Mouse (Mus musculus): ENCODE measurements at regions not wholly inside any gene's neighbourhood (a gene's known extent, or its start where the extent isn't known, plus 50 kb on each side); places are given as distances from the start of the nearest gene placed in this dataset.

- no peak for DNase-seq (ENCODE audit: low read depth, low spot score)
- no peak for TF ChIP-seq BHLHE40 (IDR thresholded peaks at IDR 0.05; ENCODE audit: borderline replicate concordance, low read depth, low read length)
- no peak for TF ChIP-seq ETS1 (IDR thresholded peaks at IDR 0.05; ENCODE audit: low read depth, low read length)
- no peak for TF ChIP-seq MXI1 (IDR thresholded peaks at IDR 0.05; ENCODE audit: low read depth, low read length)
- no peak for TF ChIP-seq ZC3H11A (IDR thresholded peaks at IDR 0.05; ENCODE audit: low read depth, low read length)
- no peak for TF ChIP-seq KAT2A (conservative IDR thresholded peaks at IDR 0.05; ENCODE audit: low read depth, low read length)
- no peak for TF ChIP-seq NRF1 (IDR thresholded peaks at IDR 0.05; ENCODE audit: insufficient read depth, low read depth, low read length, poor library complexity, severe bottlenecking)
- TF ChIP-seq SIN3A (IDR thresholded peaks at IDR 0.05; ENCODE audit: low read length), result no peak
- TF ChIP-seq ZKSCAN1 (IDR thresholded peaks at IDR 0.05; ENCODE audit: low read depth, low read length), result no peak
- no peak overlapping the region for H3K27ac ChIP-seq (ENCODE audit: control insufficient read depth, low read depth, low read length)
- no peaks in the 10 kb centered on the region for H3K4me1 ChIP-seq (ENCODE audit: control insufficient read depth in 1 of 2, insufficient read depth in 2 of 2, low read length in 2 of 2)
- H3K79me2 ChIP-seq (ENCODE audit: control insufficient read depth, insufficient read depth, low read length, poor library complexity), result no peaks in the 10 kb centered on the region
- no peak overlapping the region for H3K4me3 ChIP-seq (ENCODE audit: control insufficient read depth in 1 of 2, insufficient read depth in 1 of 2, low read depth in 2 of 2, low read length in 2 of 2)
- no peaks in the 10 kb centered on the region for H3K27me3 ChIP-seq (ENCODE audit: control insufficient read depth in 1 of 2, insufficient read depth in 2 of 2, low read length in 2 of 2)
- H3K9ac ChIP-seq (ENCODE audit: control insufficient read depth, low read depth, low read length, poor library complexity, severe bottlenecking), result no peak overlapping the region
- no peaks in the 10 kb centered on the region for H3K36me3 ChIP-seq (ENCODE audit: control insufficient read depth in 1 of 2, insufficient read depth in 2 of 2, low read length in 2 of 2)
- no peaks in the 10 kb centered on the region for H3K9me3 ChIP-seq (replicated peaks; ENCODE audit: insufficient read depth, low read length)
Measured at GRCm38 (mm10) chr4:71165802-71166201, 592.0 kb downstream of the Gm11232 start.

- Histone ChIP-seq H3K4me1 (ENCODE audit: control insufficient read depth in 1 of 2, insufficient read depth in 2 of 2, low read length in 2 of 2) (no peaks in the 10 kb centered on the region), H3K9ac (ENCODE audit: control insufficient read depth, low read depth, low read length, poor library complexity, severe bottlenecking) (no peak overlapping the region), H3K36me3 (ENCODE audit: control insufficient read depth in 1 of 2, insufficient read depth in 2 of 2, low read length in 2 of 2) (no peaks in the 10 kb centered on the region), H3K79me2 (ENCODE audit: control insufficient read depth, insufficient read depth, low read length, poor library complexity) (no peaks in the 10 kb centered on the region), H3K4me3 (ENCODE audit: control insufficient read depth in 1 of 2, insufficient read depth in 1 of 2, low read depth in 2 of 2, low read length in 2 of 2) (no peak overlapping the region), H3K9me3 (replicated peaks; ENCODE audit: insufficient read depth, low read length) (no peaks in the 10 kb centered on the region), H3K27me3 (ENCODE audit: control insufficient read depth in 1 of 2, insufficient read depth in 2 of 2, low read length in 2 of 2) (no peaks in the 10 kb centered on the region), H3K27ac (ENCODE audit: control insufficient read depth, low read depth, low read length) (no peak overlapping the region)
- DNase-seq (ENCODE audit: low read depth, low spot score), result no peak
- TF ChIP-seq CTCF (IDR thresholded peaks at IDR 0.05 in 2 of 3, conservative IDR thresholded peaks at IDR 0.05 in 1 of 3; ENCODE audit: control insufficient read depth in 1 of 3, insufficient read depth in 1 of 3, low read depth in 2 of 3, low read length in 3 of 3, poor library complexity in 1 of 3, severe bottlenecking in 1 of 3), result no peak
- TF ChIP-seq SMC3 (IDR thresholded peaks at IDR 0.05; ENCODE audit: low read depth, low read length), result no peak
- TF ChIP-seq MAFK (IDR thresholded peaks at IDR 0.05; ENCODE audit: borderline replicate concordance, low read depth, low read length), result no peak
- no peak for TF ChIP-seq ZC3H11A (IDR thresholded peaks at IDR 0.05; ENCODE audit: low read depth, low read length)
- TF ChIP-seq POLR2AphosphoS2 (IDR thresholded peaks at IDR 0.05; ENCODE audit: low read length), result no peak
- no peak for TF ChIP-seq CHD1 (IDR thresholded peaks at IDR 0.05; ENCODE audit: low read depth, low read length)
- TF ChIP-seq ETS1 (IDR thresholded peaks at IDR 0.05; ENCODE audit: low read depth, low read length), result no peak
- no peak for TF ChIP-seq TAL1 (IDR thresholded peaks at IDR 0.05; ENCODE audit: low read length)
Measured at GRCm38 (mm10) chr4:71131670-71132317, 597.0 kb upstream of the Megf9 start.

Measured in MEL (cell line).